Mouse (Mus musculus) layer of hippocampus, adult 8-10 months (tissue): ENCODE measurements around the gene Mta3. TPM values are rescaled to one million over a fixed set of nuclear protein-coding genes. Genes with fewer than 3 reads are reported as not detected.
"Not testable (repeated sequence)": the region's sequence is repeated elsewhere in the genome, so short reads cannot be mapped to it uniquely, and the experiment has no call there.

Source experiments
- DNase-seq, 2 experiments: peaks; one replicate each; pipeline ENCODE4 v3.0.0; 2022; ENCODE audit warnings: low spot score in 2 of 2
- total RNA-seq, 4 experiments: library from RNA; stranded (reverse); gene quantifications; 2 replicates each; pipeline ENCODE4 v1.2.4; 2022

Mta3 gene
- total RNA-seq, 4 experiments from 2014 or later: 94.3 to 108 (median 101) TPM

DNA sequence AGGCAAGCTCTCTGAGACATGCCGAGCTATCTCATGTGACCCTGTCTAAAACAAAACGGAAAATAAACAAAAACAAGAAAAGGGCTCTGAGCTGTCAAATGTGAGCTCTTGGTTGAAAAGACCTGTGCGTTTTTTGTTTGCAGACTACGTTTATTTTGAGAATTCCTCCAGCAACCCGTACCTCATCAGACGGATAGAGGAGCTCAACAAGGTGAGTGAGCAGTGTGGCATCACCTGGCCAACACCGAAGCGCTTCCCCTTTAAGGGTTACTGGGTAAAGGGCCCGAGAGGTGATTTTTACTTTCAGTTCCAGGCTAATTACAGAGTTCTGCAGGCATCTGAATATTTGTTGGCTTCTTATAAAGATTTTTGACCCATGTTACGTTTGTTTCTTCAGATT lies 2.3 kb downstream of the Mta3 start:
- DNase-seq: no peak

DNA sequence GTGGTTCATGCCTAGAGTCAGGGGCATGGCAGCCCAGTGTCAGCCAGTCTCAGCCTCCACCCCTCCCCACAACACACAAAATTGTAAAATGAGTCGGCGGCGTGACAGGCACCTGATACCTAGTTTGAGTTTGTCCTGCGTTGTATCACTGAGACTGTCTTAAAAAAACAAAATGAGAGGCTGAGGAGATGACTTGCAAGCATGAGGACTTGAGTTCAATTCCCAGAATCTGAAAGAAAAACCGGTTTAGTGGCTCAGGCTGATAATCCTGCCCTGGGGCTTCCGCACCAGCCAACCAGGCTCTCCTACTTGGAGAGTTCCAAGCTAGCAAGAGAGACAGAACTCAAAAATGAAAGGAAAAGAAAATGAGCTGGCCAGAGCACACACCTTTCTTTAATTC lies 2.9 kb downstream of the Mta3 start:
- DNase-seq: no peak

DNA sequence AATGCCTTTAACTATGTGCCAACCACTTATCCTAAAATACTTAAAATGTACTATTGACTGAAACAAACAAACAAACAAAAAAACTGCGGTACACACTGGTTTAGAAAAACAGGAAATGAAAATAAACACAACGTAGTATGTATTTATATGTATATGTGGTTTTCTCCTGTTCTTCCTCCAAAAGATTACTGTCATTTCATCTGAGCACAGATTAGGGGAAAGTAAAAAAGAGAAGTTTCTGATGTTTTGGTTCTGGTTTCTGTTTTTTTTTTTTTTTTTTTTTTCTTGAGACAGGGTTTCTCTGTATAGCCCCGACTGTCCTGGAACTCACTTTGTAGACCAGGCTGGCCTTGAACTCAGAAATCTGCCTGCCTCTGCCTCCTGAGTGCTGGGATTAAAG lies 3.6 kb downstream of the Mta3 start:
- not testable (repeated sequence) for DNase-seq

DNA sequence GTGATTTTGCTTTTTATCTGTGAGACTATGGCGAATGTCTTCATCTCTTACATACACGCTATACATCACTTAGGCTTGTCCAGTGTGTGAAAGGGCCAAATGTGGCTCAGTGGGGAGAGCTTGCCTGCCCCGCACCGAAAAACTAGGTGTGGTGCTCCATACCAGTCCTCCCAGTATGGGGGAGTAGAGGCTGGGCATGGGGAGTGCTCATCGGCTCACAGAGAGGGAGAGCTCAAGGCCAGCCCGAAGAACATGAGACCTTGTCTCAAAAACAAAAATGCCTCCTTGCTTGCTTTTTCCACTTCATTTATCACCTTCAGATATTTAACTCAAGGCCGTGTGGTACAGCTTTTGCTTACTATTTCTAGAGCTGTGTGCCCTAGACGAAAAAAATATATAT lies 4.7 kb downstream of the Mta3 start:
- DNase-seq: no peak

DNA sequence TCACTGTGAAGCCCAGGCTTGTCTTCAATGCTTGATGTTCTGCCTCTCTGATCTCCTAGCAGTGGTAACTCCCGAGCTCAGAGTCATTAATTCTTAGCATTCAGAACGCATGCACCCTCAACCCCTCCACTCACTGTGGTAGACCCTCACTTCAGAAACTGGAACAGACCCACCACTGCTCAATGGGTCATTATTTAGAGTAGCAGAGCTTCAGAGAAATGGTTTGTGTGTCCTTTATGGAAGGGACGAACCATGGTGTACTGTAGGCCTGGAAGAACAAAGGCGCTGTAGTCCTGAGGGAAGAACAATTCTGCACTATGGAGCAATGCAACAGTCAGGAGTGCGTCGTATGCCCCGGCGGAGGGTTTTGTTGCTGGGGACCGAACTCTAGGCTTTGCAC lies 6.4 kb downstream of the Mta3 start:
- no peak for DNase-seq

DNA sequence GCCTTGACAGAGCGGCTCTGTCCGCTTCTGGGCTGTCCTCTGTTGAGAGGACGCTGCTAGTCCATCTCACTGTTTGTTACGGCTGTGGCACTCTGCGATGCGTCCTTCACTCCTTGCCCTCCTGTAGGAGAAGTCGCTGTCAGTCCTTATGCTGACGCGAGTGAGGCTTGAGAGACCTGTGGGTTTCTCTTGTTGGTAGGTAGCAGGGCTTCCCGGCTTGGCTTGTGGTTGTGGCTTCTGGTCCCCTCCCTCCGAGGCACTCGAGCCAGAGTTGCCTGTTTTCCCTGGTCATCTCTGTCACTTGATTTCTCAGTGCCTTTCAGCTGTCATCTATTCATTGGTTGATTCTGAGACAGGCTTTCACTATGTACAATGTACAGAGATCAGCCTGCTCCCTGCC lies 14.5 kb downstream of the Mta3 start:
- DNase-seq: no peak

DNA sequence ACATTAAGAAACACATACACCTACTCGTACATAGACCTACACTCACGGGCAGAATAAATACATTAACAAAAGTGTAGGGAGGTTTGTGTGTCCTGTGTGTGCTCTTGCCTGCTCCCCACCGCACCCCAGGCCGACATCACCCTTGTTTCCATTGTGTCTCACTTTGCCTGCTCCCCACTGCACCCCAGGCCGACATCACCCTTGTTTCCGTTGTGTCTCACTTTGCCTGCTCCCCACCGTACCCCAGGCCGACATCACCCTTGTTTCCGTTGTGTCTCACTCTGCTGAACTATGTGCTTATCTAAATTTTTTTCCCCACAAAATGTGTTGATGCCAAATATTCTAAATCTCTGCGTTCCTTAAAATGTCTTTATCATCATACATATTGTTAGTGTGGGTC lies 15.2 kb downstream of the Mta3 start:
- no peak for DNase-seq

DNA sequence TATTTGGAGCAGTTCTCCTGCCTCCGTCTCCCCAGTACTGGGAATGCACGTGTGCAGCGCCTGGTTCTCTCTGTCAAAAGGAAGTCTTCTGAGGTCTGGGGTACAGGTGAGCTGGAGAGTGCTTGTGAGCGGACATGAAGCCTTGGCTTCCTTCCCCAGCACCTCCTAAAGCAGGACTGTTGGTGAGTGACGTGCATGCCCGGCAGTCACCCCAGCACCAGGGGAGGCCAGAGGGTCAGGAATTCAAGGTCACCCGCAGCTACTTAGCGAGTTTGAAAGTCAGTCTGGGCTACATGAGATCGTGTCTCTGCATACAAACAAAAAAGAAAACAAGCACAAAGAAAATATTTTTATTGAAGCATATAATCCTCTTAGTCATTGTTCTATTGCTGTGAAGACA lies 17.1 kb downstream of the Mta3 start:
- DNase-seq: no peak

DNA sequence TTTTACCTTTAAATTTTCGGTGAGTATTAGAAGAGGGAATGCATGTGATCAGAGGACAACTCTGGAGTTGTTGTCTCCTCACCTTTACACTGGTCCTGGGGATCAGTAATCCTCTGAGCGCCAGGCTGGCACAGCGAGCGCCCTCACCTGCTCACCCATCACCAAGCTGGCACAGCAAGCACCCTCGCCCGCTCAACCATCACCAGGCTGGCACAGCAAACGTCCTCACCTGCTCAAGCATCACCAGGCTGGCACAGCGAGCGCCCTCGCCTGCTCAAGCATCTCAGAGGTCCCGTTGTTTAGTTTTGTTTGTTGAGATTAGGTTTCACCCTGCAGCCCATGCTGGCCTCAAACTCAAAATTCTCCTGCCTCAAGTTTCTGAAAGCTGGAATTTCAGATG lies 20.5 kb downstream of the Mta3 start:
- DNase-seq: no peak

DNA sequence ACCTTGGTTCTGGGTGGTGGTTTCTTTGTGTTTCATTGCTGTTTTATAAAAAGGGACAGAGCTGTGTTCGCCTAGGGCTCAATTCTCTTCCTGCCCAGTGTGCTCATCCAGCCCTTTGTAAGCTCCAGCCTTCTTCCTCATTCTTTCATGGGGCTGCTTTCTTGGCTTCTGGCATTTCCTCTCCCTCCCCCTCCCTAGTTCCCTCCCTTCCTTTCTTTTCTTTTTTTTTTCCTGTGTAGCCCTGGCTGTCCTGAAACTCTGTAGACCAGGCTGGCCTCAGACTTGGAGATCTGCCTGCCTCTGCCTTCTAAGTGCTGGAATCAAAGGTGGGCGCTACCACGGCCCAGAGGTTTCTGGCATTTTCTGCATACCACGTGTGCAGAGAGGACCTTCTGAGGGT lies 21.7 kb downstream of the Mta3 start:
- DNase-seq: no peak

DNA sequence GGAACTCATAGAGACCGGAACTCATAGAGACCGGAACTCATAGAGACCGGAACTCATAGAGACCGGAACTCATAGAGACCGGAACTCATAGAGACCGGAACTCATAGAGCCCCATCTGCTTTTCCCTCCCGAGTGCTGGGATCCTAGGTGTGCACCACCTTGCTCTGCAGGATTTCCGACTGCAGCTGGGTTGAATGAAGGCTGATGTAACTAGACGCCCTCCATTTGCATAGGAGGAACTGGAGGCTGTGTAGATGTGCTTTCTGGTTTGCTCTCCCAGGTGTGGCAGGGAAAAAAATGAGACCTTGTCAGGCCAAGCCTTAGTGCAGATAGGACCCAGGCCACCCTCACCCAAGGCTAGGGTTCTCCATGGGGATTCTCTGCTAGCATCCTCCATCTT lies 23.1 kb downstream of the Mta3 start:
- no peak for DNase-seq

DNA sequence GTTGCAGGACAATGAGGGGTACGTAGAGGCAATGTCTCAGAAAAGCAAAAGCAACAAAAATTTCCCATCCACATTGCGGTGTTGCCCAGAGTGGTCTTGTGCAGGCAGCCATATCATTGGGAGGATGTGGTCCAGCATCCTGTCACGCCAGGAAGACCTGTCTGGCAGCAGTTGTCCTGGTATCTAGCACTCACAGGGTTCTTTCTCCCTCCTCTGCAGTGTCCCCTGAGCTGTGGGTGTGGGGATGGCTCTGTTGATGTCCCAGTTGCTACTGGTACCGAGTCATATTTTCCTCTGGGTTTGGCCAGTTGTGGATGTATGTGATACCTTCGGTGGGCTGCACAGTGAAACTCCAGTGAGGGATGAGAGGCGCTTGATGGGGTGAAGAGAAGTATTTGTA lies 24.2 kb downstream of the Mta3 start:
- DNase-seq: no peak

DNA sequence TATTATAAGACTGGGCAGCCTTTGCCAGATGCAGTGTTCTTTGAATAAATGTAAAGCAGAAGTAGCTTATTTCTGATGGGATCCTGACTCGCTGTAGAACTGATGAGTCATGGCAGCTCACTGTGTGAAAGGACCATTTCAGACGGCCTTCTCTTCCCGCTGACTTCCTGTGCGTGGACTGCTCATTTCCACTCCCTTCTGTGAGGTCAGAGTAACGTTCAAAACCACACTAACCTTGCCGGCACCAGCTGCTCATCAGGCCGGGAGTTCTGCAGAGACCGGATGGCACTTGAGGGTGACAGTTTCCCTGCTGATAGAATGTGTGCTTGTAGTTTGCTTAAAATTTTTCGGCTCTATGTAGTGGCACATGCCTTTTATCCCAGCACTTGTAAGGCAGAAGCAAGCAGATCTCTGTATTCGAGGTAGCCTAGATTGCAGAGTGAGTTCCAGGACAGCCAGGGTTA lies 26.2 kb downstream of the Mta3 start:
- DNase-seq: no peak

DNA sequence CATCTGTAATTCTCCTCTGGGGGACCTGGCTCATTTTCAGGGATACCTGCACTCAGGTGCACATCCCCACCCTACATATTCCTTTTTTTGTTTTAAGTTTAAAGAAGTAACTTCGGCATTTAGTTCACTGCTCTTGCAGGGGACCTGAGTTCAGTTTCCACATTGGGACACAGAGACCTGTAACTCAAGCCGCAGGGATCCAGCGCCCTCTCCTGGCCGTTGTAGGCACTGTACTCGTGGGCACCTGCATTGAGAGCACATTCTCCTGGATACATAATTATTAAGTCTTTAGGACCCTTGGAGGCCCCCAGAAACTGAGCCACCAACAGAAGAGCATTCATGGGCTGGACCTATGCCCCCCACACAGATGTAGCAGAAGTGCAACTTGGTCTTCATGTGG lies 26.8 kb downstream of the Mta3 start:
- DNase-seq: no peak

DNA sequence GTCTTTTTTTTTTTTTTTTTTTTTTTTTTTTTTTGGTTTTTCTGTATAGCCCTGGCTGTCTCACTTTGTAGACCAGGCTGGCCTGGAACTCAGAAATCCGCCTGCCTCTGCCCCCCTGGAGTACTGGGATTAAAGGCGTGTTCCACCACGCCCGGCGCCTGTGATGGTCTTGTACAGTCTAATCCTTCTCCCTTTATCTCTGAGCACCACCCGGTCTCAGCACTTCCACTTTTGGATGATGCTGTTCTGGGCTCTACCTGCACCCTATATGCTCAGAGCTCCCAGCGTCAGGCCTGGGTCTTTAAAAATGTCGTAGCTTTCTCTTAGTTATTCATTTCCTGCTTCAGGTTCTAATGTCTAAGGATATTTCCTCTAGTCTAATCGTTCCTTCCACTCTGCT lies 30.7 kb downstream of the Mta3 start:
- DNase-seq: no peak

DNA sequence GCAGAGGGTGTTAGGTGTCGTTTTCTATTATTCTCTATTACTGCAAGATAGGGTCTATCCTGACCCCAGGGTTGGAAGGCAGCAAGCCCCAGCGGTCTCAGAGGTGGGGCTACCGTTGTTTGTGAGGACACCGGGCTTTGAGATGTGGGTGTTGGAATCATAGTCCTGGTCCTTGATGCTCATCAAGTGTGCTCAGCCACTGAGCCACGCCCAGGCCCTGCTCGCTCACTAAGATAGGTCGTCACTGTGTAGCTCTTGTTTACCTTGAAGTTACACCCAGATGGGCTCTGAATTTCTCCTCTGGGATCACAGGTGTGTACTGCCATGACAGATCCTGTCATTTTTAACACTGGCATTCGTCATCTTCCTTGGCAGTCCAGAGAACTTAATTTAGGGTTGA lies 31.8 kb downstream of the Mta3 start:
- DNase-seq: no peak

DNA sequence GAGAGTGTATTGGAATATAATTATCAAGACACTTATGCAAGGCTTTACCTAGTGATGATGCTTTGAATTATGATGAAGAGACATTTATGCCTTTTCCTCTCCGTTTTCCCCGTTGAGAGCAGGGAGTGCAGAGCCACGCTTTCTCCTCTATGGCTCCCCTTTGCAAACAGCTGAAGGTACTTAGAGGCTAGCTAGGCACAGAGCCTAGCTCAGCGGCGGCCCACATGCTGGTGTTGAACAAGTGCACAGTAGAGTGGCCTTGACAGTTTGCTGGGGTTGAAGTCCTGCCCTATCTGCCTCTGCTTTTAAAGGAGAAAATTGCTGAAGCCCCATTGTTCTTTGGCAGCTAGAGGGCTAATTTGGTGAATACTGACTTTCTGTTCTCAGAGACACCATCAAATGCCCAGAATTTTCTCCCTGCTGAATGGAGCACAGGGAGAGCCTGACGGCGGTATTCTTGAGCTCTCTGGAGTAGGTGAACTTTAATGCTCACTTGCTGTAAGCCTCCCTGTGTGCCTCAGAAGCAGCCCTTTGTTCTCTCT lies 34.2 kb downstream of the Mta3 start:
- no peak for DNase-seq

DNA sequence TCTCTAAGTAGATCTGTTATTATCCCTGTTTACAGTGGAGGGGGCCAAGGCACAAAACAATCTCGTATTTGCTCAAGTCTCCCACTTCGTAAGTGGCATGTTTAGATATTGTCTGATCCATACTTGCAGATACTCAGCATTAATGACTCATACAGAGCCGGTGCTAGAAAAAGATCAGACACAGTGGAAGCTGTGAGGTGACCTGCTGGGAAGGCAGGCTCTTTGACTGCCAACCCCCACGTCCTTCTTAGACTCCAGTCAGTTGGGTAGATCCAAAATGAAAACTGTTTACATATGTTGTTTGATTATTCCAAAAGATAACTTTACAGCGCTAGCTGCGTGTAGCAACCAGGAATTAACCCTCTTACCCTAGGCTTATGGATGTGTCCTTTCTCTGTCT lies 35.3 kb downstream of the Mta3 start:
- DNase-seq: no peak

DNA sequence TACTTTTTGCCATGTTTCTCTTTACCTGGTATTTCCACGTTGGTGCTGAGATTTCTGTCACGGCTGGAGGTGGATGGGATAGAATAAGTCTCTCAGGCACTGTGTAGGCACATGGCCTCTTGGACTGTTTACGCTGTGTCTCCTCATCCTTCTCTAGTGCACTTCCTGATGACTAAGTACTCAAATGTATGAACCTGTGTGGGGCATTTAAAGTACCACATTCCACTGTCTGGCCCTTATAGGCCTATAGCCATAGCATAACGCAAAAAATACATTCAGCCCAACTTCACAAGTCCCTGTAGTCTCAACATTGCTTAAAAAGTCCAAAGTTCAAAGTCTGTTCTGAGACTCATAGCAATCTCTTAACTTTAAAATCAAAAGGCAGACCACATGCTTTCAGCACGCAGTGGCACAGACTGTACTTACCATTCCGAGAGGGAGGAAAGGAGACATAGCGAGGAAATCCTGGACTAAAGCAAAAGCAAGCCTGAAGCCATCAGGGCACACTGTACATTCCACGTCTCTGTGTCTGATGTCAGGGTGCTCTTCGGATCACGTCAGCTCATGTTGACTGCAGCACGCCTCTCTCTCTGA lies 38.4 kb downstream of the Mta3 start:
- no peak for DNase-seq

DNA sequence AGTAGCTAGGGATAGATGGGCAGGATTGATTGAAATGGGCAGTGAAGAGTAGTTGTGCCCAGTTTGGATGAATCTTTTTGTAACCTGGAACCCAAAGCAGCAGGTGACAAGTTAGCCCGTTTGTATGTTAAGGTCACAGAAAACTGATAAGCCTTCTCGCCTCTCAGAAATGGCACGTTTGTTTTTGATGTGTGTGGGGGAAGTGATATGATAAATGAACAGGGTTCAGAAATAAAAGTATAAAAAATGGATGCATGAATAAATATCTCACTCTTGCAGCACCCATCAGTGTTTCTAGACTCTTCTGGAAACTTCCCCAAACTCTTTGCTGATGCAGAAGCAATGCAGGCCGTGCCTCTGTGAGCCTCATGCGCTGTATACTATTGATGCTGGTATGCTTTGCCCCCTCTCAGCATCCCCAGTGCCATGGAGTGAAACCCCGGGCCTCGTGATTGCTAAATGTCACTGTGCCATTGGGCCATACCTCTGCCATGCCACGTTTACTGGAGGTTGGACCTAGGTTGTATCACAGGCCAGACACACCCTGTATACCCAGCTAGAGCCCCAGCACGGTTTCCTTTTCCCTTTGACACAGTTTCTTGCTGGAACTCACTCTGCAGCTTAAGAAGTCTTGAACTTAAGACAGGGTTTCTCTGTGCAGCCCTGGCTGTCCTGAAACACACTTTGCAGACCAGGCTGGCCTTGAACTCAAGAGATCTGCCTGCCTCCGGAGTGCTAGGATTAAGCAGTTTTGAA lies 41.6 kb downstream of the Mta3 start:
- DNase-seq: no peak

DNA sequence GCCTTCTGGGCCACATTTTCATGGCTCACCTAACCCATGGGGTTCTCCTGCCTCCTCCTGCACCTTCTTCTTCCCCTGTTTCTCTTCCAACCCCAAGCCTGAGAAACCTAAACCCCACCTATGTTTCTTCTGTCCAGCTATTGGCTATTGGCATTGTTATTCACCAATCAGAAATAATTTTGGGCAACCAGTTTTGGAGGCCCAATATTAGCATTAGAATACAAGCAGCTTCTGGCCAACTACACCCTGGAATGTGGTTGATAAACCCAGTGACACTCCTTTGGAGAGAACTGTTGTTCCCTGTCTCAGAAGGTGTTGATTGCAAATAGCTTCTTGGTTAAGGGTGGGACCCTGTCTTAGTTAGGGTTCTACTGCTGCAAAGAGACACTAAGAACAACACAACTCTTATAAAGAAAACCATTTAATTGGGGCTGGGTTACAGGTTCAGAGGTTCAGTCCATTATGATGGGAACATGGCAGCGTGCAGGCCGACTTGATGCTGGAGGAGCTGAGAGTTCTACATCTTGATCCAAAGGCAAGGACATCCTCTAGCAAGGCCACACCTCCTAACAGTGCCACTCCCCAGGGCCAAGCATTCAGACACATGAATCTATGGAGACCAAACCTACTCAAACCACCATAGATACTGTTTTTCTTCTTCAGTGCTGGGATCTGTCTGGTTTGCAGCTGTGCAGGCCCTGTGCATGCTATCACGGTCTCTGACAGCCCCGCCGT lies 44.4 kb downstream of the Mta3 start:
- no peak for DNase-seq

DNA sequence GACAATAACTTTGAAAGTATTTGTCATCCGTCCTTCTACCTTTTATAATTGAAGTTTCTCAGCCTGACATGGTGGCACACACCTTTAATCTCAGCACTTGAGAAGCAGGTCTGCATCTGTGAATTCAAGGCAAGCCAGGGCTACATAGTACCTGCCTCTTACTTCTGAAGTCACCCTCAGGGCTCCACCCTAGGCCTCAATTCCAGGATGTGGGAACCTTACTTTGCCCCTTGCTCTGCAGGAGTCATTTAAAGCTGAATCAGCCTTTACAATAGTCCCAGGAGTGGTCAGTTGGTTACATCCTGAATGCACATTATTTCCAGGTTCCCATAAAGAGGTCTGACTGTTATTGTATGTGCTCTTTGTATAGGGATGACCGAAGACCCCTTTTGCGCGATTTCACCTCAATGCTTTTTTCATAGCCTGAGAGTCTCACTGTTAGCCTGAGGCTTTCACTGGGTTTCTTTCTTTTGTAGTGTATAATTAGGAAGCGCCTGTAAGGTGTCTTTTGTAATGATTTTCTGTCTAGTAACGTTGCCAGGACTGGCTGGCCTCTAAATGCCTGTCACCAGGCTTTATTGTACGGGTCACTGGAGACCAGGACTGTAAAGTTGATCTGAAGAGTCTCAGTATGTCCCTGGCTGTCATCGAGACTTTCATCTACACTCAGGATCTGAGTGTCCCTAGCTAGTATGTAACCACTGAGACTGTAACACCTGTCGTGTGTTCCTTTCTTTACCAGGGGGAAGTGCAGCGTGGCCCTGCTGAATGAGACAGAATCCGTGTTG lies 47.3 kb downstream of the Mta3 start:
- DNase-seq: no peak
